Mouse (Mus musculus): Measurements from ENCODE around the gene Slc12a9.

The Slc12a9 gene

DNA sequence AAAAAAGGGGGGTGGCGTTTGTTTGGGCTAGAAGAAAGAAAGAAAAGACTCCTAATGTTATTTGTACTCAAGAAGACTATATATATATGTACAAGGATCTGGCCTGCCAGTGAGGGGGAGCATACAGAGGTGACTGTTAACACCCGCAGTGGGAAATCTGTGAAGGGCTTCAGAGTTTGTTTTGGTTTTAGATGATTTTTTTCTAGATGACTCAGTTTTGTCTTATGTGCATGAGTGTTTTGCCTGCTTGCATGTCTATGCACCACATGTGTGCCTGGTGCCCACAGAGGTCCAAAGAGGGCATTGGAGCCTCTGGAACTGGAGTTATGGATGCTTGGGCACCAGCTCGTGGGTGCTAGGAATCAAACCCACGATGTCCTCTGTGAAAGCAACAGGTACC is 13.6 kb upstream of the Slc12a9 start:
- DNase-seq (ENCODE audit: extremely low read depth, low read depth): no peak

GRCm38 (mm10) chr5:137346388-137346787 is 13.0 kb upstream of the Slc12a9 start:
- DNase-seq (ENCODE audit: extremely low read depth, low read depth): no peak

DNA sequence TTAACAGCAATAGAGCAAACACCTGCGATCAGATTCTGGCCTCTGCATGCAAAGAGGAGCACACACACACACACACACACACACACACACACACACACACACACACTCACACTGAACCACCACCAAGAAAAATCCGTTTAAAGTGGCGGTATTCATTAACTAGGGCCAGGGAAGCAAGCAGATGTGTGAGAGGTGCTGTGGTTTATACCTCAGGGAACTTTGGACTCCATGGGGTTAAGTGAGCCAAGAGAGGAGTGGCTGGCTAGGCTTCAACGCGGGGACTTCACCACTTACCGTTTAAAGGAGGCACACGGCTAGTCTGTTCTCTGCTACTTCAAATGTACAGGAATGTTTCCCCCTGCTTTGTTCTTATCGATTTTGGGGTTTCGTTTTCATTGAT is 12.4 kb upstream of the Slc12a9 start:
- DNase-seq (ENCODE audit: extremely low read depth, low read depth): no peak

DNA sequence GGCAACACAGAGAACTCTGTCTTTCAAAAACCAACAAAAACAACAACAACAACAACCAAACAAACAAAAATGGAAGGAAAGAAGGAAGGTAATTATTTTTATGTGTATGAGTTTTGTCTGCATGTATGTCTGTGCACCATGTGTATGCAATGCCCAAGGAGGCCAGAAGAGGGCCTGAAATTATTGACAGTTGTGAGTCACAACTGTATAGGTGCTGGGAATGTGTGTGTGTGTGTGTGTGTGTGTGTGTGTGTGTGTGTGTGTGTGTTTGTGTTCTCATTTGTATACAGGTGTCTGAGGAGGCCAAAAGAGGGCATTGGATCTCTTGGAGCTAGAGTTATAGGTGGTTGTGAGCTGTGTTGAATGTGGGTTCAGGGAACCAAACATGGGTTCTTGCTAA is 10.5 kb upstream of the Slc12a9 start:
- DNase-seq (ENCODE audit: extremely low read depth, low read depth): no peak

DNA sequence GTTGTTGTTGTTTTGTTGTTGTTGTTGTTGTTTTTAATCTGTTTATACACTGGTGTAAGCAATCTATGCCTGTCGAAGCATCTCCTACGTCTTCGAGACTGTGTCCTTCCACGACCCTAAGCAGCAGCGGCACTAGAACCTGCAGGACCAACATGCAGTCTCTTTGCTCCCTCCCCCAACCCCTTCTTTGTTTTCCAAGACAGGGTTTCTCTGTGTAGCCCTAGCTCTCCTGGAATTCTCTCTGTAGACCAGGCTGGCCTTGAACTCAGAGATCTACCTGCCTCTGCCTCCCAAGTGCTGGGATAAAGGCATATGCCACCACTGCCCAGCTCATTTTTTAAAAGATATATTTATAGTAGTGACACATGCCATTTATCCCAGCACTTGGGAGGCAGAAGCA is 10.0 kb upstream of the Slc12a9 start:
- no peak for DNase-seq (ENCODE audit: extremely low read depth, low read depth)

GRCm38 (mm10) chr5:137342407-137343012 is 9.1 kb upstream of the Slc12a9 start:
- DNase-seq (ENCODE audit: extremely low read depth, low read depth): no peak

DNA sequence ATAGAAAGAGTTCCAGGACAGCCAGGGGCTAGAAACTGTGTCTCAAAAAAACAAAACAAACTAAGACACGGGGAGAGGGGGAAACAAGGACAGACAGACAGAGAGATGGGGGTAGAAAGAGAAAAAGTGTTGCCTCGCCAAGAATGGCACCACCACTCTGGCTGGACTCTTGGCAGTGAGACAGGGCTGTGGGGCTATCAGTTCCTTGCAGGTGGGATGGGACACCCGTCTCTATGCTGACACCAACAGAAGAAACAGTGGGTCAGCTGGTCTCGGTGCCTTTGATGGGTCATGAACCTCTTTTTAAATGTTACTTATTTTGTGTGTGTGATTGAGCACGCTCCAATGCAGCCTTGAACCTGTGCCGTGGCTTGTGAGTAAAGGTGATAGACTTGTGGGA is 6.8 kb upstream of the Slc12a9 start:
- no peak for DNase-seq (ENCODE audit: extremely low read depth, low read depth)

DNA sequence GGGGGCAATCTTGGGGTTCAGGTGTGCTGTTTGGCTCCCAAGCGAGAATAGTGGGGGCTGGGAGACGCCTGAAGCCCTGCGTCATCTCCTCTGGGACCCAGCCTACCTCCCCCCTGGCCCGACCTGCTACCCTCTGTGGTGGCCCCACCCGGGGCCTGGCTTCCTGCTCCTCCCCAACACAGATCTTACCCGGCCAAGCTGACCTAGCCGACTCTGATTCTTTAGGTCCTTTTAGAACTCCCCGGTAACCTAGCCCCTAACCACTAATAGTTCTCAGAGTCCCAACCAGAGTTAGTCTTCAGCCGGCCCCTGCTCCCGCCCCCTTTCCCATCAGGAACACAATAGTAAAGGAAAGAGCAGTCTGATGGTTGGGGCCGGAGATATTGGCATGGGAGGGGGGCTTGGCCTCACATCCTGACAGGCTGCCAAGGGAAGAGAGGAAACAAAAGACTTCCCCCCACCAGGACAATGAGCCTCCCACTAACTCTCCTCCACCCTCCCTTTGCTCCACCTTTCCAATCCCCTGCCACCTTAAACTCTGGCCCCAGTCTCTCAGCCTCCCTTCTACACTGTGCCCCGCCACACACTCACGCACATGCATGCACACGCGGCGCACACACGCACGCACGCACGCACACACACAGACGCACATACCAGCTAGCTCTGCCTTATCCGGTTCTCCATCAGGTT is 6.0 kb upstream of the Slc12a9 start:
- DNase-seq (ENCODE audit: extremely low read depth, low read depth): no peak

- DNase-seq (ENCODE audit: extremely low read depth, low read depth): no peak
These were observed 5.4 kb upstream of the Slc12a9 start for GRCm38 (mm10) chr5:137338663-137339289.

DNA sequence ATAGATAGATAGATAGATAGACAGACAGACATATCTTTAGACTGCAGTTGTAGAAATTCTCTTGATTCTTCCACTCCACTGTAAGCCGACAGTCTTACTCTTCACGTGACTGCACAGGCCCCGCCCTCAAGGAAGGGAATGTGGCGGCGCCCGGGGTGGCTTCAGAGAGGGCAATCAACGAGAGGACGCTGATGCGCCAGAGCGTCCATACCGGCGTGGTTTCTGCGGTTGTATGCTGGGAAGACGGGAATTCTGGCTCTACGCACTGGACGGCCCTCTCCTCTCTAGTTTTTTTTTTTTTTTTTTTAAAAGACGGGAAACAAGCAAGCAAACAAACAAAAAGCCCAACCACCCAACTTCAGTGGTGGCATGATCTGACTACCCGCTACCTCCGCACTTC is 4.9 kb upstream of the Slc12a9 start:
- peak; percentile 58 for DNase-seq (ENCODE audit: extremely low read depth, low read depth)

GRCm38 (mm10) chr5:137337190-137337589 is 3.8 kb upstream of the Slc12a9 start:
- no peak for DNase-seq (ENCODE audit: extremely low read depth, low read depth)

GRCm38 (mm10) chr5:137335066-137335465 is 1.7 kb upstream of the Slc12a9 start:
- no peak for DNase-seq (ENCODE audit: extremely low read depth, low read depth)

GRCm38 (mm10) chr5:137334317-137334716 is 920 bp upstream of the Slc12a9 start:
- DNase-seq (ENCODE audit: extremely low read depth, low read depth): peak; percentile 17

- DNase-seq (ENCODE audit: extremely low read depth, low read depth): peak; percentile 21
These were observed 413 bp downstream of the Slc12a9 start for GRCm38 (mm10) chr5:137332857-137333511.

GRCm38 (mm10) chr5:137330910-137331309 is 2.5 kb downstream of the Slc12a9 start:
- DNase-seq (ENCODE audit: extremely low read depth, low read depth): no peak

- DNase-seq (ENCODE audit: extremely low read depth, low read depth): no peak
These were observed 12.4 kb downstream of the Slc12a9 start for GRCm38 (mm10) chr5:137320996-137321395.

- no peak for DNase-seq (ENCODE audit: extremely low read depth, low read depth)
These were observed 14.8 kb downstream of the Slc12a9 start for GRCm38 (mm10) chr5:137318570-137318969.

- DNase-seq (ENCODE audit: extremely low read depth, low read depth): no peak
These were observed 16.0 kb downstream of the Slc12a9 start for GRCm38 (mm10) chr5:137317361-137317760.

GRCm38 (mm10) chr5:137315084-137315903 is 18.1 kb downstream of the Slc12a9 start:
- DNase-seq (ENCODE audit: extremely low read depth, low read depth): no peak

DNA sequence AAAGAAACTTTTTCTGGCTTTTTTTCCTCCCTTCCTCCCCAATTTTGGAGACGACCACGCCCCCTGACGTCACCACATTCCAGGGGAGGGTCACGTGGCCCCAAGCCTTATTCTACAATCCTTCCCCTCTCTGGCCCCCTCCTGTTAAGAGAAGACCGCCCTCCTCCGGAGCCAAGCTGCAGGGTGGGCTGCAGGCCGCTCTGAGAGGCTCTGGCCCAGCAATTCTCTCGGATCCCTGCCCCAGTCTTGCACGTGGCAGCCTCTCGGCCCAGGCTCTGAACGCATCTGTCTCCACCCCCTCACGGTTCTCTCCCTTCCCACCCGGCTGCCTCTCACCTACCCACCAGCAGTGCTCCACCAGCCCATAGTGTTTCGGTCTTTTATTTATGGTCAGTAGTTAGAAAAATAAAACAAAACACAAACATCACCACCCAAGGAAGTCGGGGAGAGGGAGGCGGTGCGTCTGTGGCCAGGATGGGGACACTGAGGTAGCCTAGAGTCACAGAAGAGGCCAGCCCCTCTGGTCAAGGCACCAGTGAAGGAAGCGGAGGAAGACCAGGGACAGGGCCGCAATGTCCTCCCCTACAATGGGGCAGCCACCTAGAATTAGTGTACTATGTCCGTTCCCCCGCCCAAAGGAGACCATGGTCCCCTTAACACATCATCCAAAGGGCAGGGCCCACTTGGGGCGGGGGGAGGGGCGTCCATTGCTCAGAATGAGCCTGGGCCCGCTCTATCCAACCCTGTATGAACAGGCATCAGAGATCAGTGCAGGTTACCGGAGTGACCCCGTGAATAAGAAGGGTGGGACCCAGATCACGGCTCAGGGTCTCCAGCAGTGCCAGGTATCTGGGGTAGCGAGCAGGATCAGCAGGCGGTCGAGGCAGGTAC is 19.0 kb downstream of the Slc12a9 start, which contains the start of gene Trip6:
TSS of gene Trip6 (minus strand) at position 212 of the 891 bp plus-strand sequence.
- no peak for DNase-seq (ENCODE audit: extremely low read depth, low read depth)

All from MEL-GATA-1-ER (cell line).